Mouse (Mus musculus) CH12.LX (cell line): ENCODE results near the gene Map1b. TPM values are rescaled to one million over a fixed set of nuclear protein-coding genes. Genes with fewer than 3 reads are reported as not detected.

ENCODE experiments used
- DNase-seq: peaks from one replicate; pipeline ENCODE4 v3.0.0-alpha.2; 2013; ENCODE audit errors: extremely low read depth
- H3K27ac ChIP-seq: 2 replicates; pipeline ENCODE4 v1.5.1; 2012; ENCODE audit warnings: low read depth, mild to moderate bottlenecking, control low read depth, moderate library complexity; ENCODE audit not compliant: insufficient read depth
- H3K27me3 ChIP-seq: replicated peaks from 2 replicates; pipeline ENCODE3; 2012; ENCODE audit warnings: inconsistent platforms
- H3K36me3 ChIP-seq, 2 experiments: replicated peaks in 1 of 2; 2 replicates each; pipeline versions ENCODE3 to v1.6.1; 2012; ENCODE audit warnings: inconsistent platforms in 1 of 2, low read length in 1 of 2, mild to moderate bottlenecking in 1 of 2, mixed read lengths in 1 of 2, moderate library complexity in 1 of 2; ENCODE audit not compliant: control insufficient read depth in 1 of 2, insufficient read depth in 1 of 2
- H3K4me1 ChIP-seq, 2 experiments: 2 replicates each; pipeline ENCODE4 v1.6.1; 2012; ENCODE audit warnings: inconsistent platforms in 1 of 2, moderate library complexity in 1 of 2; ENCODE audit not compliant: insufficient read depth in 2 of 2, control insufficient read depth in 1 of 2
- H3K4me2 ChIP-seq: 2 replicates; pipeline ENCODE4 v1.6.1; 2012; ENCODE audit warnings: low read depth, mild to moderate bottlenecking, control low read depth; ENCODE audit not compliant: poor library complexity, insufficient read depth, severe bottlenecking
- H3K4me3 ChIP-seq, 3 experiments: fragments of 150-350 bp in 1 of 3; sonication (generic) in 1 of 3; replicated peaks in 1 of 3; 2 replicates each; pipeline versions ENCODE3 to v1.5.1; 2011 to 2012; ENCODE audit warnings: low read depth in 2 of 3, low read length in 2 of 3, mild to moderate bottlenecking in 2 of 3, moderate library complexity in 2 of 3, control low read depth in 1 of 3, improper control_type of control experiment in 1 of 3, inconsistent platforms in 1 of 3, mixed read lengths in 1 of 3; ENCODE audit not compliant: poor library complexity in 1 of 3
- H3K79me2 ChIP-seq: replicated peaks from 2 replicates; pipeline ENCODE4 v1.6.1; 2012; ENCODE audit warnings: mild to moderate bottlenecking, moderate library complexity; ENCODE audit not compliant: control insufficient read depth, poor library complexity, insufficient read depth, severe bottlenecking; ENCODE audit errors: extremely low read depth
- H3K9ac ChIP-seq: 2 replicates; pipeline ENCODE4 v1.6.1; 2012; ENCODE audit warnings: low read depth, mild to moderate bottlenecking, control low read depth, moderate library complexity; ENCODE audit not compliant: insufficient read depth
- H3K9me3 ChIP-seq: replicated peaks from 2 replicates; pipeline ENCODE3; 2012; ENCODE audit warnings: low read length, inconsistent platforms, mixed read lengths
- CTCF ChIP-seq, 2 experiments: IDR thresholded peaks in 1 of 2; conservative IDR thresholded peaks in 1 of 2; 2 replicates each; pipeline ENCODE4 v1.5.1; 2011 to 2012; ENCODE audit warnings: low read depth in 2 of 2, low read length in 2 of 2, improper control_type of control experiment in 1 of 2, inconsistent platforms in 1 of 2, mild to moderate bottlenecking in 1 of 2, moderate library complexity in 1 of 2
- EP300 ChIP-seq: IDR thresholded peaks from 2 replicates; pipeline ENCODE4 v1.6.1; 2011; ENCODE audit warnings: low read length, improper control_type of control experiment
- ETS1 ChIP-seq: conservative IDR thresholded peaks from 2 replicates; pipeline ENCODE4 v1.6.1; 2012; ENCODE audit warnings: low read depth, mild to moderate bottlenecking, inconsistent platforms, low read length, improper control_type of control experiment, moderate library complexity
- GABPA ChIP-seq: IDR thresholded peaks from 2 replicates; pipeline ENCODE4 v1.6.1; 2012; ENCODE audit warnings: low read depth, low read length, improper control_type of control experiment, inconsistent platforms; ENCODE audit not compliant: insufficient replicate concordance
- HCFC1 ChIP-seq: IDR thresholded peaks from 2 replicates; pipeline ENCODE4 v1.6.1; 2012; ENCODE audit warnings: low read depth, mild to moderate bottlenecking, inconsistent platforms, low read length, improper control_type of control experiment
- KAT2A ChIP-seq: IDR thresholded peaks from 2 replicates; pipeline ENCODE4 v1.6.1; 2012; ENCODE audit warnings: low read length, improper control_type of control experiment, inconsistent platforms; ENCODE audit not compliant: insufficient replicate concordance
- MAZ ChIP-seq: IDR thresholded peaks from 2 replicates; pipeline ENCODE4 v1.6.1; 2012; ENCODE audit warnings: low read depth, mild to moderate bottlenecking, inconsistent platforms, low read length, improper control_type of control experiment, moderate library complexity
- MXI1 ChIP-seq: IDR thresholded peaks from 2 replicates; pipeline ENCODE4 v1.6.1; 2011; ENCODE audit warnings: mild to moderate bottlenecking, low read depth, low read length, improper control_type of control experiment
- MYC ChIP-seq: IDR thresholded peaks from 2 replicates; pipeline ENCODE4 v1.6.1; 2011; ENCODE audit warnings: low read depth, mild to moderate bottlenecking, improper control_type of control experiment, low read length
- NELFE ChIP-seq: IDR thresholded peaks from 2 replicates; pipeline ENCODE4 v1.6.1; 2011; ENCODE audit warnings: low read depth, low read length, improper control_type of control experiment
- NRF1 ChIP-seq: IDR thresholded peaks from 2 replicates; pipeline ENCODE4 v1.6.1; 2014; ENCODE audit warnings: low read depth, mild to moderate bottlenecking, inconsistent platforms, low read length, improper control_type of control experiment, moderate library complexity
- PAX5 ChIP-seq: IDR thresholded peaks from 2 replicates; pipeline ENCODE4 v1.6.1; 2012; ENCODE audit warnings: low read length, inconsistent platforms, mixed read lengths
- POLR2A ChIP-seq: IDR thresholded peaks from 2 replicates; pipeline ENCODE4 v1.6.1; 2011; ENCODE audit warnings: low read depth, mild to moderate bottlenecking, improper control_type of control experiment, low read length
- POLR2AphosphoS2 ChIP-seq: IDR thresholded peaks from 2 replicates; pipeline ENCODE4 v1.6.1; 2011; ENCODE audit warnings: low read depth, low read length, improper control_type of control experiment
- USF2 ChIP-seq: conservative IDR thresholded peaks from 2 replicates; pipeline ENCODE4 v1.6.1; 2011; ENCODE audit warnings: low read depth, low read length, improper control_type of control experiment
- ZKSCAN1 ChIP-seq: IDR thresholded peaks from 2 replicates; pipeline ENCODE4 v1.6.1; 2012; ENCODE audit warnings: low read depth, inconsistent platforms, low read length, improper control_type of control experiment, borderline replicate concordance
- ZNF384 ChIP-seq: IDR thresholded peaks from 2 replicates; pipeline ENCODE4 v1.6.1; 2012; ENCODE audit warnings: low read depth, low read length, improper control_type of control experiment, inconsistent platforms
- dilution Hi-C: fragments of 300-500 bp; cut with MboI; formaldehyde crosslinking; loops from 2 replicates; pipeline ENCODE4 v1.14.3; 2020; ENCODE audit warnings: low sequenced_read_pairs; ENCODE audit not compliant: extremely low pct_unique_long_range_greater_than_20kb, extremely low pct_ligation_motif_present
- in situ Hi-C: fragments of 300-500 bp; cut with MboI; formaldehyde crosslinking; loops from 3 replicates; pipeline ENCODE4 v1.14.3; 2019; ENCODE audit warnings: low sequenced_read_pairs, low pct_ligation_motif_present, low pct_unique_long_range_greater_than_20kb, mixed read lengths
- polyA plus RNA-seq: library from polyadenylated mRNA; unstranded; fragments of >175 nt; gene quantifications from 2 replicates; pipeline ENCODE4 v1.2.1, GENCODE M21; 2012; ENCODE audit warnings: low read depth; ENCODE audit not compliant: insufficient read length
- total RNA-seq, 2 experiments: library from RNA; depleted of rRNA; stranded (reverse); fragments of 300-350 nt in 1 of 2; fragments of >200 nt in 1 of 2; gene quantifications; 2 replicates each; pipeline ENCODE4 v1.2.3; 2012 to 2014

Map1b gene
- total and polyA plus RNA-seq, 3 experiments: 0.04 to 0.08 TPM; not detected in 1

GRCm38 (mm10) chr13:99443484-99444175 is 72.7 kb downstream of the Map1b start:
- TF ChIP-seq NELFE: no peak
- no peak for TF ChIP-seq ETS1
- no peak for TF ChIP-seq MYC
- TF ChIP-seq USF2: no peak
- TF ChIP-seq HCFC1: no peak
- no peak for DNase-seq
- H3K36me3 ChIP-seq: no peaks in the 10 kb centered on the region
- no peak overlapping the region for H3K4me2 ChIP-seq
- peaks cover 0 to 9% of the 10 kb centered on the region in 2 experiments; a peak in 1 of 4 replicates for H3K4me1 ChIP-seq
- dilution Hi-C loops: no loop called here
- H3K27me3 ChIP-seq: peaks cover 2% of the 10 kb centered on the region
- H3K27ac ChIP-seq: no peak overlapping the region
- in situ Hi-C loops: no loop called here
- H3K9ac ChIP-seq: no peak overlapping the region
- H3K9me3 ChIP-seq: no peaks in the 10 kb centered on the region
- no peaks in the 10 kb centered on the region for H3K79me2 ChIP-seq
- H3K4me3 ChIP-seq: no peak overlapping the region

GRCm38 (mm10) chr13:99442434-99443249 is 73.7 kb downstream of the Map1b start:
- peak overlapping the region; percentile 22; the same call in 1 of the 2 replicates for H3K4me2 ChIP-seq
- DNase-seq: no peak
- H3K4me1 ChIP-seq: peaks cover 0 to 9% of the 10 kb centered on the region in 2 experiments; a peak in 1 of 4 replicates
- no peaks in the 10 kb centered on the region for H3K36me3 ChIP-seq
- H3K4me3 ChIP-seq: no peak overlapping the region
- TF ChIP-seq POLR2A: no peak
- TF ChIP-seq GABPA: no peak
- TF ChIP-seq NELFE: no peak
- TF ChIP-seq CTCF (conservative IDR thresholded peaks at IDR 0.05 in 1 of 2, IDR thresholded peaks at IDR 0.05 in 1 of 2; ENCODE audit: low read depth in 2 of 2, low read length in 2 of 2): no peak
- no peak for TF ChIP-seq USF2
- no peak for TF ChIP-seq MAZ
- TF ChIP-seq NRF1: no peak
- no peak for TF ChIP-seq KAT2A
- no peak for TF ChIP-seq PAX5
- TF ChIP-seq MYC: no peak
- TF ChIP-seq ZKSCAN1: no peak
- no peak for TF ChIP-seq MXI1
- TF ChIP-seq EP300: no peak
- no peak for TF ChIP-seq ZNF384
- TF ChIP-seq POLR2AphosphoS2: no peak
- TF ChIP-seq, all 38 proteins: peak for 0
- dilution Hi-C loops: no loop called here
- Histone ChIP-seq H3K9me3 (no peaks in the 10 kb centered on the region), H3K27ac (no peak overlapping the region), H3K9ac (no peak overlapping the region), H3K27me3 (peaks cover 2% of the 10 kb centered on the region), H3K79me2 (no peaks in the 10 kb centered on the region)
- in situ Hi-C loops: no loop called here
